Mouse (Mus musculus) liver, adult 2 months (tissue): Measurements from ENCODE around the gene Dffa.

Experiments used
- CTCF ChIP-seq: fragments of 200-500 bp; IDR thresholded peaks from 2 replicates; pipeline ENCODE4 v1.5.1; 2011; ENCODE audit warnings: low read depth, low read length, control low read depth
- POLR2A ChIP-seq: fragments of 200-500 bp; IDR thresholded peaks from 2 replicates; pipeline ENCODE4 v1.6.1; 2011; ENCODE audit warnings: low read length, control low read depth; ENCODE audit not compliant: insufficient read depth; ENCODE audit errors: extremely low read depth

DNA sequence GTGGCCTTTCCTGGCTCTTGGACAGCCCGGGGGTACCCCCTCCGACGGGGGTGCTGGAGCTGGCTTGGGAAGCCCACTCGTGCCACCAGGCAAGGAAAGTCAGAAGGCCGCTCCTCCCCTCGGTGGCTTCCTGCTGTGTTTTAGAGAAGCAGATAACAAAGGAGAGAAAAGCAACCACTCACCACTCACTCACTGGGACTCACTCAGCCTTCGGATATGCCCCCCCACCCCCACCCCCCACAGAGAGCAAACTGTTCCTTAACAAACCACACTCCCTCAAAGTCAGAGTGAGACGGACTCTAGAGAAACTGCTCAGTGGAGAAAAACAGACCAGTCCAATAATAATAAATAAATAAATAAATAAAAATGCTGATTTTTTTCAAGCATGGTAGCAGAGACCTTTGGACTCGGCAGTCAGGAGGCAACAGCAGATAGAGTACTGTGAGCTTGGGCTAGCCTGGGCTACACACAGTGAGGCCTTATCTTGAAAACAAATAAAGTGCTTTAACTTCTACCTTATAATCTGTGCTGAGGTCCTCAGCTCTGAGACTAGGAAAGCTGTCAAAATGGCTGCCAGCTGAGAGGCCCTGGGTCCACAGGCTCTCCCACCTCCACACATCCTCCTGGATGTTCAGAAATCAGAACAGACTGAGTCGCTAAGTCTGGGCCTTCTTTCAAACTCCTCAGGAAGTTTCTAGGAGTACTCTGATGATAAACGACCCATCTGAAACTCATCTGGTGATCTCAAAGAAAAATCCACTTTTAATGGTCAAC lies 21.6 kb downstream of the Dffa start:
- TF ChIP-seq CTCF = no peak
- TF ChIP-seq POLR2A = no peak
